Mouse (Mus musculus) midbrain, embryonic 11.5 days (tissue): ENCODE measurements around the gene Srek1ip1. TPM values are rescaled to one million over a fixed set of nuclear protein-coding genes. Genes with fewer than 3 reads are reported as not detected.

Experiments used
- ATAC-seq: fragments of 200-750 bp; cut with Nextera tagmentation; 2 replicates; pipeline ENCODE4 v1.8.0; 2017; ENCODE audit warnings: moderate TSS enrichment, moderate library complexity; ENCODE audit not compliant: low FRiP score
- DNase-seq: peaks from one replicate; pipeline ENCODE4 v3.0.0; 2015; ENCODE audit warnings: low spot score; ENCODE audit errors: missing footprints
- H3K27ac ChIP-seq: fragments of 300-500 bp; sonication (generic); 2 replicates; pipeline ENCODE4 v1.5.1; 2014; ENCODE audit warnings: low read depth, low read length
- H3K27me3 ChIP-seq: fragments of 300-500 bp; sonication (generic); 2 replicates; pipeline ENCODE4 v1.6.1; 2014; ENCODE audit warnings: mild to moderate bottlenecking, low read length, moderate library complexity, mixed read lengths; ENCODE audit not compliant: control insufficient read depth, insufficient read depth
- H3K36me3 ChIP-seq: fragments of 300-500 bp; sonication (generic); 2 replicates; pipeline ENCODE4 v1.6.1; 2014; ENCODE audit warnings: mild to moderate bottlenecking, low read length, moderate library complexity, mixed read lengths; ENCODE audit not compliant: control insufficient read depth, insufficient read depth
- H3K4me1 ChIP-seq: fragments of 300-500 bp; sonication (generic); 2 replicates; pipeline ENCODE4 v1.6.1; 2014; ENCODE audit warnings: low read length; ENCODE audit not compliant: control insufficient read depth, insufficient read depth
- H3K4me2 ChIP-seq: fragments of 300-500 bp; sonication (generic); 2 replicates; pipeline ENCODE4 v1.6.1; 2014; ENCODE audit warnings: mild to moderate bottlenecking, moderate library complexity
- H3K4me3 ChIP-seq: fragments of 300-500 bp; sonication (generic); 2 replicates; pipeline ENCODE4 v1.5.1; 2014; ENCODE audit warnings: low read depth, low read length
- H3K9ac ChIP-seq: fragments of 300-500 bp; sonication (generic); 2 replicates; pipeline ENCODE4 v1.6.1; 2014; ENCODE audit warnings: low read length
- H3K9me3 ChIP-seq: fragments of 300-500 bp; sonication (generic); 2 replicates; pipeline ENCODE4 v1.6.1; 2016; ENCODE audit warnings: low read length; ENCODE audit not compliant: control insufficient read depth
- WGBS: fragments of 180-500 bp; shearing (Covaris S2); extraction: QIAGEN DNeasy Blood & Tissue Kit; methylation state at CpG from one replicate; pipeline ENCODE4 v1.1.7; 2014; 5-methylcytosine and 5-hydroxymethylcytosine counted together
- polyA plus RNA-seq: library from polyadenylated mRNA; unstranded; fragments of >200 nt; fragmentation: Nextera tagmentation; extraction: Ambion mirVana; gene quantifications from 2 replicates; pipeline ENCODE4 v1.2.1, GENCODE M21; 2014

The Srek1ip1 gene
- polyA plus RNA-seq, 1 experiment from 2014 or later = 25.9 TPM

GRCm38 (mm10) chr13:104822411-104822838 is 30.1 kb downstream of the Srek1ip1 start:
- no peak overlapping the region for H3K9ac ChIP-seq
- no peak overlapping the region for H3K4me3 ChIP-seq
- peaks cover 11% of the 10 kb centered on the region for H3K4me1 ChIP-seq
- ATAC-seq = peak; percentile 46
- H3K36me3 ChIP-seq = no peaks in the 10 kb centered on the region; the same call in 1 of the 2 replicates
- no peaks in the 10 kb centered on the region for H3K9me3 ChIP-seq
- no peak overlapping the region for H3K4me2 ChIP-seq
- no peaks in the 10 kb centered on the region for H3K27me3 ChIP-seq
- WGBS = 32% methylated on average over 7 of the region's 8 CpGs
- no peak for DNase-seq
- H3K27ac ChIP-seq = no peak overlapping the region

GRCm38 (mm10) chr13:104825470-104825869 is 33.2 kb downstream of the Srek1ip1 start:
- Histone ChIP-seq H3K9ac (no peak overlapping the region), H3K27ac (no peak overlapping the region), H3K4me2 (no peak overlapping the region), H3K9me3 (no peaks in the 10 kb centered on the region), H3K4me1 (0 out of 2 replicates have a peak, but pooled peaks cover 2% of the 10 kb centered on the region), H3K27me3 (no peaks in the 10 kb centered on the region), H3K36me3 (peaks cover 3% of the 10 kb centered on the region), H3K4me3 (no peak overlapping the region)
- DNase-seq = no peak
- no peak for ATAC-seq
- 82% methylated on average over 2 of the region's 2 CpGs for WGBS

GRCm38 (mm10) chr13:104832811-104833210 is 40.5 kb downstream of the Srek1ip1 start:
- Histone ChIP-seq H3K4me1 (no peaks in the 10 kb centered on the region), H3K27ac (no peak overlapping the region), H3K9me3 (no peaks in the 10 kb centered on the region), H3K4me3 (no peak overlapping the region), H3K9ac (no peak overlapping the region), H3K4me2 (no peak overlapping the region), H3K36me3 (peaks cover 3% of the 10 kb centered on the region; the same call in 1 of the 2 replicates), H3K27me3 (no peaks in the 10 kb centered on the region)
- ATAC-seq (no peak), DNase-seq (no peak)
- 95% methylated on average over 13 of the region's 13 CpGs for WGBS

- DNase-seq (peak; percentile 17), ATAC-seq (no peak)
- Histone ChIP-seq H3K4me2 (no peak overlapping the region), H3K27ac (no peak overlapping the region), H3K4me1 (no peaks in the 10 kb centered on the region), H3K9me3 (no peaks in the 10 kb centered on the region), H3K36me3 (no peaks in the 10 kb centered on the region; the same call in 1 of the 2 replicates), H3K4me3 (no peak overlapping the region), H3K9ac (no peak overlapping the region), H3K27me3 (no peaks in the 10 kb centered on the region)
- WGBS = 80% methylated on average over 7 of the region's 7 CpGs
Measured at GRCm38 (mm10) chr13:104837628-104838027, 45.3 kb downstream of the Srek1ip1 start.

- H3K9me3 ChIP-seq = no peaks in the 10 kb centered on the region
- H3K4me1 ChIP-seq = no peaks in the 10 kb centered on the region
Measured at GRCm38 (mm10) chr13:104841937-104842336, 49.7 kb downstream of the Srek1ip1 start.

GRCm38 (mm10) chr13:104843295-104844089 is 51.2 kb downstream of the Srek1ip1 start:
- no peaks in the 10 kb centered on the region for H3K9me3 ChIP-seq
- no peak overlapping the region for H3K27ac ChIP-seq
- no peak overlapping the region for H3K4me3 ChIP-seq
- H3K36me3 ChIP-seq = no peaks in the 10 kb centered on the region
- H3K4me1 ChIP-seq = no peaks in the 10 kb centered on the region
- 89% methylated on average over 9 of the region's 13 CpGs for WGBS
- H3K4me2 ChIP-seq = no peak overlapping the region
- H3K27me3 ChIP-seq = no peaks in the 10 kb centered on the region
- ATAC-seq = no peak
- no peak for DNase-seq
- no peak overlapping the region for H3K9ac ChIP-seq

More at GRCm38 (mm10) chr13:104841937-104842336, 49.7 kb downstream of the Srek1ip1 start:
- Histone ChIP-seq H3K9ac (no peak overlapping the region), H3K27ac (no peak overlapping the region), H3K27me3 (no peaks in the 10 kb centered on the region), H3K36me3 (no peaks in the 10 kb centered on the region), H3K4me2 (no peak overlapping the region), H3K4me3 (no peak overlapping the region)
- WGBS = 84% methylated on average over 4 of the region's 4 CpGs
- DNase-seq (no peak), ATAC-seq (no peak)

GRCm38 (mm10) chr13:104853645-104854044 is 61.4 kb downstream of the Srek1ip1 start:
- H3K36me3 ChIP-seq = no peaks in the 10 kb centered on the region
- H3K9ac ChIP-seq = no peak overlapping the region
- no peaks in the 10 kb centered on the region for H3K27me3 ChIP-seq
- 85% methylated on average over 2 of the region's 2 CpGs for WGBS
- DNase-seq = no peak
- H3K4me3 ChIP-seq = no peak overlapping the region
- H3K4me2 ChIP-seq = no peak overlapping the region
- ATAC-seq = no peak
- H3K9me3 ChIP-seq = no peaks in the 10 kb centered on the region
- H3K27ac ChIP-seq = no peak overlapping the region
- H3K4me1 ChIP-seq = no peaks in the 10 kb centered on the region

GRCm38 (mm10) chr13:104863127-104863979 is 71.1 kb downstream of the Srek1ip1 start, which contains the start of gene Shisal2b:
Gene Shisal2b, minus strand, starts transcription at chr13:104863893.
- DNase-seq = peak; percentile 96
- H3K36me3 ChIP-seq = no peaks in the 10 kb centered on the region
- peak; percentile 89 for ATAC-seq
- H3K9me3 ChIP-seq = no peaks in the 10 kb centered on the region
- WGBS = 4% methylated on average over 38 of the region's 38 CpGs
- H3K4me1 ChIP-seq = peaks cover 3% of the 10 kb centered on the region; the same call in 1 of the 2 replicates
- H3K4me3 ChIP-seq = peak within 1 kb of the TSS; percentile 43
- peak within 1 kb of the TSS; percentile 68 for H3K9ac ChIP-seq
- H3K27me3 ChIP-seq = peaks cover 4% of the 10 kb centered on the region
- H3K27ac ChIP-seq = no peak within 1 kb of the TSS
- H3K4me2 ChIP-seq = peak within 1 kb of the TSS; percentile 90
